Mouse (Mus musculus) adrenal gland (tissue): ENCODE data around the gene Cd27.
"Not testable (repeated sequence)": the region's sequence is repeated elsewhere in the genome, so short reads cannot be mapped to it uniquely, and the experiment has no call there.

Experiments used
- intact Hi-C: fragments of 180-260 bp; cut with DNase I; formaldehyde crosslinking; loops from one replicate; pipeline ENCODE4 v1.15.1; 2025
- long read RNA-seq, 2 experiments: library from polyadenylated mRNA; unstranded; transcript quantifications; one replicate each; pipeline ENCODE4 v2.0.0; 2020; ENCODE audit warnings: borderline replicate concordance in 1 of 2; ENCODE audit not compliant: insufficient replicate concordance in 1 of 2

The Cd27 gene
- long read RNA-seq, experiment 1, partial matches to known transcripts = 0 of 21 reads
- long read RNA-seq, experiment 1, other reads (novel, unspliced or antisense) = 21 of 21 reads
- long read RNA-seq, experiment 2, partial matches to known transcripts = 0 of 22 reads
- long read RNA-seq, experiment 2, other reads (novel, unspliced or antisense) = 22 of 22 reads

GRCm38 (mm10) chr6:125236782-125237181, at the start of gene Cd27:
Gene Cd27, minus strand, starts transcription at chr6:125237010.
- intact Hi-C loops = no loop called here

- intact Hi-C loops = no loop called here
These were observed 49.1 kb upstream of the Cd27 start, which contains the start of gene Tuba3a for GRCm38 (mm10) chr6:125285890-125286289. Gene Tuba3a, minus strand, starts transcription at chr6:125286042.

GRCm38 (mm10) chr6:125284751-125285150, 47.9 kb upstream of the Cd27 start:
- intact Hi-C loops = no loop called here

GRCm38 (mm10) chr6:125284250-125284649, 47.4 kb upstream of the Cd27 start:
- intact Hi-C loops = no loop called here

GRCm38 (mm10) chr6:125282721-125283120, 45.9 kb upstream of the Cd27 start:
- intact Hi-C loops = not testable (repeated sequence)

GRCm38 (mm10) chr6:125279729-125280128, 42.9 kb upstream of the Cd27 start:
- intact Hi-C loops = loop anchor here (10.0 kb wide), 1 partner anchor 325 kb away; no protein-coding TSS in a partner anchor

- intact Hi-C loops = loop anchor here (2.0 to 10.0 kb wide), 4 partner anchors 92 to 330 kb away; partner anchors contain the start of gene Iffo1
These were observed 38.2 kb upstream of the Cd27 start for GRCm38 (mm10) chr6:125274841-125275563.

GRCm38 (mm10) chr6:125272228-125272785, 35.5 kb upstream of the Cd27 start:
- intact Hi-C loops = loop anchor here (5.0 to 10.0 kb wide), 3 partner anchors 110 to 332 kb away; partner anchors contain the start of gene Iffo1

GRCm38 (mm10) chr6:125271455-125272227, 34.8 kb upstream of the Cd27 start:
- intact Hi-C loops = loop anchor here (2.0 to 10.0 kb wide), 4 partner anchors 53 to 333 kb away; partner anchors contain the start of gene Iffo1

- intact Hi-C loops = no loop called here
These were observed 32.0 kb upstream of the Cd27 start for GRCm38 (mm10) chr6:125268799-125269198.

GRCm38 (mm10) chr6:125267469-125267868, 30.7 kb upstream of the Cd27 start:
- intact Hi-C loops = no loop called here

GRCm38 (mm10) chr6:125266600-125266999, 29.8 kb upstream of the Cd27 start:
- intact Hi-C loops = not testable (repeated sequence)

- intact Hi-C loops = no loop called here
These were observed 29.3 kb upstream of the Cd27 start for GRCm38 (mm10) chr6:125266091-125266490.

- intact Hi-C loops = no loop called here
These were observed 28.4 kb upstream of the Cd27 start for GRCm38 (mm10) chr6:125265239-125265638.

GRCm38 (mm10) chr6:125264219-125264618, 27.4 kb upstream of the Cd27 start:
- intact Hi-C loops = no loop called here

GRCm38 (mm10) chr6:125260006-125260555, 23.3 kb upstream of the Cd27 start:
- intact Hi-C loops = no loop called here

- intact Hi-C loops = no loop called here
These were observed 19.6 kb upstream of the Cd27 start for GRCm38 (mm10) chr6:125256222-125256966.

- intact Hi-C loops = no loop called here
These were observed 18.8 kb upstream of the Cd27 start for GRCm38 (mm10) chr6:125255516-125256044.

- intact Hi-C loops = no loop called here
These were observed 17.3 kb upstream of the Cd27 start for GRCm38 (mm10) chr6:125253863-125254715.
